ENCODE assay signal across 28 mouse cellular contexts in the genomic region with DNA sequence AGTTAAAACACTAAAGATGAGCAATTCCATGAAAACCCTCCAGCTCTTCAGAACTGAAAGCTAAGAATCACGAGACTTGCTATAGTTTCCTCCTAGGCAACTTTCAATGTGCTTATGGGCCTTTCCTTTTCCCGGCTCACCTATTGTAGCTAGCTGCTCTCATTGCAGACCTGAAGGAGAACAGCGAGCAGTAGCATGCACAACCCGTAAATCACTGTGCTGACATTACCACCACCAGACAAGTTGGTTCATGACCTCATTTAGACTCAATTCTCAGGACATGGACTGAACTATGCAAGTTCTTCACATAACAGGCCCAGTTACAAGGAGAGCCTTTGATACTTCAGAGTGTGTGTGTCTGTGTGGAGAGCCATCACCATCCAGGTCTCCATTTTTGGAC.
"Had no signal": no experiment of that assay in that cellular context is flagged by ENCODE, and none has a peak within 500 bp of the region (broad histone marks: within the 10 kb centered on the region; RNA-seq: fewer than 3 reads in every experiment).

No protein-coding gene starts in this region.

- H3K4me3 ChIP-seq: embryonic facial prominence, embryonic 10.5 days; embryonic facial prominence, embryonic 12.5 days; embryonic facial prominence, embryonic 13.5 days; embryonic facial prominence, embryonic 15.5 days; erythroblast, embryonic 14.5 days; forebrain, embryonic 10.5 days; forebrain, embryonic 12.5 days; forebrain, embryonic 13.5 days; forebrain, embryonic 15.5 days; gastrocnemius, adult 2 months had no signal

- H3K4me2 ChIP-seq: embryonic facial prominence, embryonic 12.5 days; embryonic facial prominence, embryonic 13.5 days; embryonic facial prominence, embryonic 15.5 days; forebrain, embryonic 12.5 days; forebrain, embryonic 13.5 days; forebrain, embryonic 15.5 days had no signal

- DNase-seq: cerebellum, adult 18-20 months; cerebellum, adult 2 months; cerebellum, adult 8-10 months; cerebellum, adult 9-10 months; cerebellum, adult 9-11 months; cerebellum, postnatal 10 days; cerebellum, postnatal 14 days; cerebellum, postnatal 25 days; cerebellum, postnatal 36 days; embryo, embryonic 11 days; forebrain, postnatal 0 days; gastrocnemius, adult 2 months; gastrocnemius, postnatal 10 days; gastrocnemius, postnatal 14 days; gastrocnemius, postnatal 25 days; gastrocnemius, postnatal 36 days; heart, adult 11 months had no signal

- H3K27ac ChIP-seq: embryonic facial prominence, embryonic 10.5 days; embryonic facial prominence, embryonic 12.5 days; embryonic facial prominence, embryonic 13.5 days; embryonic facial prominence, embryonic 15.5 days; forebrain, embryonic 10.5 days; forebrain, embryonic 12.5 days; forebrain, embryonic 13.5 days; forebrain, embryonic 15.5 days; gastrocnemius, adult 2 months had no signal

- H3K9me3 ChIP-seq: embryonic facial prominence, embryonic 10.5 days; embryonic facial prominence, embryonic 13.5 days; embryonic facial prominence, embryonic 15.5 days; forebrain, embryonic 10.5 days; forebrain, embryonic 13.5 days; forebrain, embryonic 15.5 days had no signal

- ATAC-seq: forebrain, embryonic 13.5 days; forebrain, embryonic 14.5 days; forebrain, embryonic 15.5 days; forebrain, embryonic 16.5 days; forebrain, postnatal 0 days had no signal

- H3K27me3 ChIP-seq: embryonic facial prominence, embryonic 12.5 days; embryonic facial prominence, embryonic 13.5 days; embryonic facial prominence, embryonic 15.5 days; forebrain, embryonic 12.5 days; forebrain, embryonic 13.5 days; forebrain, embryonic 15.5 days had no signal

- H3K9ac ChIP-seq: embryonic facial prominence, embryonic 12.5 days; embryonic facial prominence, embryonic 13.5 days; embryonic facial prominence, embryonic 15.5 days; forebrain, embryonic 12.5 days; forebrain, embryonic 13.5 days; forebrain, embryonic 15.5 days; forebrain, postnatal 0 days had no signal

- H3K4me1 ChIP-seq: embryonic facial prominence, embryonic 10.5 days; embryonic facial prominence, embryonic 12.5 days; embryonic facial prominence, embryonic 13.5 days; embryonic facial prominence, embryonic 15.5 days; forebrain, embryonic 10.5 days; forebrain, embryonic 12.5 days; forebrain, embryonic 13.5 days; forebrain, embryonic 15.5 days had no signal

- H3K36me3 ChIP-seq: embryonic facial prominence, embryonic 10.5 days; embryonic facial prominence, embryonic 12.5 days; embryonic facial prominence, embryonic 13.5 days; embryonic facial prominence, embryonic 15.5 days; forebrain, embryonic 10.5 days; forebrain, embryonic 12.5 days; forebrain, embryonic 15.5 days had no signal
